Mouse (Mus musculus) hindbrain, embryonic 13.5 days (tissue): ENCODE measurements around the gene Rag2. TPM values are rescaled to one million over a fixed set of nuclear protein-coding genes. Genes with fewer than 3 reads are reported as not detected.
A peak's percentile ranks its signal among the peaks of the same experiment; 100 is the strongest.

ENCODE experiments used
- ATAC-seq: fragments of 200-750 bp; cut with Nextera tagmentation; 2 replicates; pipeline ENCODE4 v1.8.0; 2017; ENCODE audit warnings: moderate TSS enrichment; ENCODE audit not compliant: low FRiP score
- H3K27ac ChIP-seq: fragments of 300-500 bp; sonication (generic); 2 replicates; pipeline ENCODE4 v1.5.1; 2015; ENCODE audit warnings: inconsistent platforms, mild to moderate bottlenecking, moderate library complexity
- H3K27me3 ChIP-seq: fragments of 300-500 bp; sonication (generic); 2 replicates; pipeline ENCODE4 v1.6.1; 2015; ENCODE audit warnings: mild to moderate bottlenecking, inconsistent platforms
- H3K36me3 ChIP-seq: fragments of 300-500 bp; sonication (generic); 2 replicates; pipeline ENCODE4 v1.6.1; 2015; ENCODE audit warnings: mild to moderate bottlenecking, inconsistent platforms
- H3K4me1 ChIP-seq: fragments of 300-500 bp; sonication (generic); replicated peaks from 2 replicates; pipeline ENCODE4 v1.6.1; 2015; ENCODE audit warnings: inconsistent platforms
- H3K4me2 ChIP-seq: fragments of 300-500 bp; sonication (generic); 2 replicates; pipeline ENCODE4 v1.6.1; 2015; ENCODE audit warnings: inconsistent platforms, mild to moderate bottlenecking, moderate library complexity
- H3K4me3 ChIP-seq: fragments of 300-500 bp; sonication (generic); 2 replicates; pipeline ENCODE4 v1.5.1; 2015; ENCODE audit warnings: mild to moderate bottlenecking, inconsistent platforms
- H3K9ac ChIP-seq: fragments of 300-500 bp; sonication (generic); 2 replicates; pipeline ENCODE4 v1.6.1; 2015; ENCODE audit warnings: mild to moderate bottlenecking, inconsistent platforms
- H3K9me3 ChIP-seq: fragments of 300-500 bp; sonication (generic); 2 replicates; pipeline ENCODE4 v1.6.1; 2016; ENCODE audit warnings: inconsistent platforms
- WGBS: fragments of 180-500 bp; shearing (Covaris S2); methylation state at CpG from one replicate; pipeline ENCODE4 v1.1.7; 2015; 5-methylcytosine and 5-hydroxymethylcytosine counted together
- polyA plus RNA-seq: library from polyadenylated mRNA; unstranded; fragments of >200 nt; fragmentation: Nextera tagmentation; extraction: Ambion mirVana; gene quantifications from 2 replicates; pipeline ENCODE4 v1.2.1, GENCODE M21; 2015

Gene Rag2
- 0.14 TPM in 1 of 2 replicates, not detected in the other for polyA plus RNA-seq

- WGBS = 57% methylated on average over 4 of the region's 4 CpGs
- no peak within 1 kb of the TSS for H3K9ac ChIP-seq
- H3K27ac ChIP-seq = no peak within 1 kb of the TSS
- H3K4me3 ChIP-seq = no peak within 1 kb of the TSS
- ATAC-seq = no peak
- H3K9me3 ChIP-seq = no peaks in the 10 kb centered on the region
- no peaks in the 10 kb centered on the region for H3K27me3 ChIP-seq
- no peak within 1 kb of the TSS for H3K4me2 ChIP-seq
- peaks cover 16% of the 10 kb centered on the region for H3K4me1 ChIP-seq
- no peaks in the 10 kb centered on the region for H3K36me3 ChIP-seq
These were observed at the start of gene Rag2 for GRCm38 (mm10) chr2:101624526-101624925. Gene Rag2 (plus strand): TSS chr2:101624718.

- no peaks in the 10 kb centered on the region for H3K9me3 ChIP-seq
- no peak overlapping the region for H3K9ac ChIP-seq
- H3K4me3 ChIP-seq = no peak overlapping the region
- 89% methylated on average over 4 of the region's 4 CpGs for WGBS
- H3K36me3 ChIP-seq = no peaks in the 10 kb centered on the region
- H3K27me3 ChIP-seq = no peaks in the 10 kb centered on the region
- H3K27ac ChIP-seq = no peak overlapping the region
- H3K4me1 ChIP-seq = no peaks in the 10 kb centered on the region
- ATAC-seq = no peak
- H3K4me2 ChIP-seq = no peak overlapping the region
These were observed 47.3 kb upstream of the Rag2 start for GRCm38 (mm10) chr2:101577243-101577642.

- Histone ChIP-seq H3K4me2 (no peak overlapping the region), H3K9me3 (no peaks in the 10 kb centered on the region), H3K27me3 (no peaks in the 10 kb centered on the region), H3K4me3 (no peak overlapping the region), H3K36me3 (no peaks in the 10 kb centered on the region), H3K9ac (no peak overlapping the region), H3K27ac (no peak overlapping the region), H3K4me1 (no peaks in the 10 kb centered on the region)
- 83% methylated on average over 2 of the region's 2 CpGs for WGBS
- ATAC-seq = no peak
These were observed 44.5 kb upstream of the Rag2 start for GRCm38 (mm10) chr2:101580027-101580426.

GRCm38 (mm10) chr2:101580428-101580827, 44.1 kb upstream of the Rag2 start:
- Histone ChIP-seq H3K4me1 (no peaks in the 10 kb centered on the region), H3K36me3 (no peaks in the 10 kb centered on the region), H3K4me3 (no peak overlapping the region), H3K9me3 (no peaks in the 10 kb centered on the region), H3K27ac (no peak overlapping the region), H3K27me3 (no peaks in the 10 kb centered on the region), H3K4me2 (no peak overlapping the region), H3K9ac (no peak overlapping the region)
- 72% methylated on average over 1 of the region's 1 CpGs for WGBS
- no peak for ATAC-seq

- Histone ChIP-seq H3K4me1 (no peaks in the 10 kb centered on the region), H3K9me3 (no peaks in the 10 kb centered on the region), H3K4me3 (no peak overlapping the region), H3K9ac (no peak overlapping the region), H3K27ac (no peak overlapping the region), H3K36me3 (no peaks in the 10 kb centered on the region), H3K4me2 (no peak overlapping the region), H3K27me3 (no peaks in the 10 kb centered on the region)
- no peak for ATAC-seq
- 87% methylated on average over 3 of the region's 3 CpGs for WGBS
These were observed 43.5 kb upstream of the Rag2 start for GRCm38 (mm10) chr2:101580977-101581376.

- Histone ChIP-seq H3K4me1 (no peaks in the 10 kb centered on the region), H3K36me3 (no peaks in the 10 kb centered on the region), H3K27me3 (no peaks in the 10 kb centered on the region), H3K27ac (no peak overlapping the region), H3K9me3 (no peaks in the 10 kb centered on the region), H3K9ac (no peak overlapping the region), H3K4me3 (no peak overlapping the region), H3K4me2 (no peak overlapping the region)
- ATAC-seq = no peak
- 95% methylated on average over 3 of the region's 3 CpGs for WGBS
These were observed 43.1 kb upstream of the Rag2 start for GRCm38 (mm10) chr2:101581418-101581817.

- H3K4me2 ChIP-seq = no peak overlapping the region
- H3K4me1 ChIP-seq = peaks cover 31% of the 10 kb centered on the region
- H3K27ac ChIP-seq = peak overlapping the region; percentile 73; the same call in 1 of the 2 replicates
- no peaks in the 10 kb centered on the region for H3K27me3 ChIP-seq
- no peak overlapping the region for H3K4me3 ChIP-seq
- no peak overlapping the region for H3K9ac ChIP-seq
- WGBS = 55% methylated on average over 8 of the region's 8 CpGs
- no peak for ATAC-seq
- no peaks in the 10 kb centered on the region for H3K36me3 ChIP-seq
- H3K9me3 ChIP-seq = no peaks in the 10 kb centered on the region
These were observed 33.2 kb upstream of the Rag2 start for GRCm38 (mm10) chr2:101591356-101591755.

GRCm38 (mm10) chr2:101592023-101592841, 32.3 kb upstream of the Rag2 start:
- 25% methylated on average over 10 of the region's 10 CpGs for WGBS

GRCm38 (mm10) chr2:101592886-101593285, 31.6 kb upstream of the Rag2 start:
- WGBS = 49% methylated on average over 8 of the region's 8 CpGs
- Histone ChIP-seq H3K4me1 (peaks cover 32% of the 10 kb centered on the region), H3K4me3 (no peak overlapping the region), H3K9me3 (no peaks in the 10 kb centered on the region), H3K9ac (no peak overlapping the region), H3K27ac (0 out of 2 replicates have a peak overlapping the region, but pooled peaks have one; percentile 73), H3K36me3 (no peaks in the 10 kb centered on the region), H3K4me2 (no peak overlapping the region), H3K27me3 (no peaks in the 10 kb centered on the region)
- ATAC-seq = peak; percentile 44; the same call in 1 of the 2 replicates

More at GRCm38 (mm10) chr2:101592023-101592841, 32.3 kb upstream of the Rag2 start:
- no peak overlapping the region for H3K9ac ChIP-seq
- no peaks in the 10 kb centered on the region for H3K27me3 ChIP-seq
- ATAC-seq = peak; percentile 60
- no peaks in the 10 kb centered on the region for H3K9me3 ChIP-seq
- no peak overlapping the region for H3K4me2 ChIP-seq
- H3K36me3 ChIP-seq = no peaks in the 10 kb centered on the region
- H3K27ac ChIP-seq = peak overlapping the region; percentile 73
- no peak overlapping the region for H3K4me3 ChIP-seq
- H3K4me1 ChIP-seq = peaks cover 31% of the 10 kb centered on the region

GRCm38 (mm10) chr2:101594681-101595080, 29.8 kb upstream of the Rag2 start:
- WGBS = 70% methylated on average over 5 of the region's 5 CpGs
- no peaks in the 10 kb centered on the region for H3K9me3 ChIP-seq
- no peak overlapping the region for H3K4me2 ChIP-seq
- H3K4me1 ChIP-seq = peaks cover 45% of the 10 kb centered on the region
- H3K9ac ChIP-seq = no peak overlapping the region
- ATAC-seq = no peak
- no peak overlapping the region for H3K27ac ChIP-seq
- no peaks in the 10 kb centered on the region for H3K27me3 ChIP-seq
- H3K4me3 ChIP-seq = no peak overlapping the region
- H3K36me3 ChIP-seq = no peaks in the 10 kb centered on the region

- H3K9ac ChIP-seq = no peak overlapping the region
- H3K27me3 ChIP-seq = no peaks in the 10 kb centered on the region
- peaks cover 45% of the 10 kb centered on the region for H3K4me1 ChIP-seq
- ATAC-seq = no peak
- no peak overlapping the region for H3K4me3 ChIP-seq
- H3K36me3 ChIP-seq = no peaks in the 10 kb centered on the region
- no peak overlapping the region for H3K4me2 ChIP-seq
- H3K27ac ChIP-seq = no peak overlapping the region
- no peaks in the 10 kb centered on the region for H3K9me3 ChIP-seq
These were observed 27.3 kb upstream of the Rag2 start for GRCm38 (mm10) chr2:101597186-101597585.

GRCm38 (mm10) chr2:101598190-101599181, 26.0 kb upstream of the Rag2 start:
- peaks cover 32% of the 10 kb centered on the region for H3K4me1 ChIP-seq
- H3K4me2 ChIP-seq = peak overlapping the region; percentile 13; the same call in 1 of the 2 replicates
- WGBS = 44% methylated on average over 13 of the region's 13 CpGs
- H3K27me3 ChIP-seq = no peaks in the 10 kb centered on the region
- peak; percentile 62 for ATAC-seq
- no peaks in the 10 kb centered on the region for H3K9me3 ChIP-seq
- no peak overlapping the region for H3K4me3 ChIP-seq
- H3K9ac ChIP-seq = no peak overlapping the region
- H3K36me3 ChIP-seq = no peaks in the 10 kb centered on the region
- peak overlapping the region; percentile 70 for H3K27ac ChIP-seq
